In the genomic region with DNA sequence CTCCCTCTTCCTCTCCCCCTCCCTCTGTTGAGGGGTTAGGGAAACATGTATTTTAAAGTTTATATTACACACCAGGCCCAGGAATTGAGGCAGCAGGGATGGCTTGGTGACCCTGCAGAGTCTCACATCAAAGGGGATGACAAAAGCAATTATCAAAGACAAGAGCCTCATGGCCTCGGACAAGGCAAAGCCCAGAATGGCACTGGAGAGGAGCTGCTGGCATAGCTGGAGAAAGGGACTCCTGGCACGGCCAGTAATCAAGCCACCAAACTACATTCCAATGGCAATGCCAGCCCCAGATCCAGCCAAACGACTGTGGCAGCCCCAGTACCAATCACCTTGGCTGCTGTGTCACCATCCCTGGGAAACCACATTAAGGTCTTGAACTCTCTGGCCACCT, we compare ENCODE assay signal across 22 mouse cellular contexts. TPM values are rescaled to one million over a fixed set of nuclear protein-coding genes. Genes with fewer than 3 reads are reported as not detected.
DNase-seq lines count a peak whose midpoint lies in the region; ATAC-seq and TF ChIP-seq lines count a peak whose summit lies in the region.
"Had no signal": no experiment of that assay in that cellular context is flagged by ENCODE, and none has a peak within 500 bp of the region (broad histone marks: within the 10 kb centered on the region; RNA-seq: fewer than 3 reads in every experiment).

No protein-coding gene starts in this region.

- no peak for ATAC-seq in forebrain, embryonic 12.5 days (ENCODE audit: low FRiP score)
- ATAC-seq: forebrain, embryonic 16.5 days had no signal

- no peak for TF ChIP-seq CTCF in thymus, adult 2 months (IDR thresholded peaks at IDR 0.05; ENCODE audit: borderline replicate concordance, control insufficient read depth, extremely low read depth, insufficient read depth, low read length, poor library complexity)
- TF ChIP-seq CTCF in bone marrow, adult 2 months (IDR thresholded peaks at IDR 0.05; ENCODE audit: control insufficient read depth, insufficient read depth, low read length), result no peak

- H3K9me3 ChIP-seq in forebrain, embryonic 10.5 days, result peaks cover 8% of the 10 kb centered on the region; the same call in 1 of the 2 replicates
- H3K9me3 ChIP-seq in forebrain, embryonic 12.5 days, result no peaks in the 10 kb centered on the region
- H3K9me3 ChIP-seq: embryonic facial prominence, embryonic 13.5 days; limb, embryonic 13.5 days; lung, embryonic 15.5 days; neural tube, embryonic 13.5 days; stomach, embryonic 15.5 days had no signal

- no peak for DNase-seq in forebrain, embryonic 10.5 days (ENCODE audit: extremely low spot score, low spot score)
- no peak for DNase-seq in thymus, adult 2 months
- no peak for DNase-seq in thymus, postnatal 14 days
- DNase-seq in retina, postnatal 1 day, result peak; percentile 74
- DNase-seq in layer of hippocampus, postnatal 10 days (ENCODE audit: low spot score in 2 of 2), result no peak
- DNase-seq: cerebellum, adult 2 months; cerebellum, postnatal 36 days; heart, postnatal 10 days; liver, embryonic 13.5 days; right cerebral cortex, postnatal 14 days; spleen, adult 18-20 months; thymus, adult 18-20 months had no signal

- H3K27me3 ChIP-seq in forebrain, embryonic 10.5 days (ENCODE audit: poor library complexity, severe bottlenecking), result no peaks in the 10 kb centered on the region
- no peaks in the 10 kb centered on the region for H3K27me3 ChIP-seq in forebrain, embryonic 12.5 days
- H3K27me3 ChIP-seq in thymus, adult 2 months (ENCODE audit: control insufficient read depth, insufficient read depth, low read length), result no peaks in the 10 kb centered on the region
- H3K27me3 ChIP-seq: embryonic facial prominence, embryonic 13.5 days; limb, embryonic 13.5 days; liver, embryonic 13.5 days; lung, embryonic 15.5 days; neural tube, embryonic 13.5 days; stomach, embryonic 15.5 days had no signal

- 0 out of 2 replicates have a peak overlapping the region, but pooled peaks have one; percentile 30 for H3K27ac ChIP-seq in forebrain, embryonic 10.5 days
- no peak overlapping the region for H3K27ac ChIP-seq in forebrain, embryonic 12.5 days
- H3K27ac ChIP-seq in thymus, adult 2 months (ENCODE audit: control insufficient read depth, insufficient read depth, low read length), result peak overlapping the region; percentile 49; the same call in 1 of the 2 replicates
- H3K27ac ChIP-seq in bone marrow, adult 2 months (ENCODE audit: control insufficient read depth, insufficient read depth, low read depth, low read length, poor library complexity), result peak overlapping the region; percentile 4
- H3K27ac ChIP-seq: embryonic facial prominence, embryonic 13.5 days; hindbrain, embryonic 14.5 days; limb, embryonic 13.5 days; liver, embryonic 13.5 days; lung, embryonic 15.5 days; neural tube, embryonic 13.5 days; stomach, embryonic 15.5 days had no signal

- H3K4me2 ChIP-seq in forebrain, embryonic 12.5 days, result no peak overlapping the region
- H3K4me2 ChIP-seq: embryonic facial prominence, embryonic 13.5 days; hindbrain, embryonic 14.5 days; limb, embryonic 13.5 days; liver, embryonic 13.5 days; lung, embryonic 15.5 days; midbrain, embryonic 11.5 days; neural tube, embryonic 13.5 days; stomach, embryonic 15.5 days had no signal

- no peak overlapping the region for H3K9ac ChIP-seq in forebrain, embryonic 12.5 days
- H3K9ac ChIP-seq: embryonic facial prominence, embryonic 13.5 days; hindbrain, embryonic 14.5 days; limb, embryonic 13.5 days; liver, embryonic 13.5 days; lung, embryonic 15.5 days; neural tube, embryonic 13.5 days; stomach, embryonic 15.5 days had no signal

- no peaks in the 10 kb centered on the region for H3K36me3 ChIP-seq in forebrain, embryonic 10.5 days (replicated peaks)
- H3K36me3 ChIP-seq in forebrain, embryonic 12.5 days (replicated peaks), result no peaks in the 10 kb centered on the region
- no peaks in the 10 kb centered on the region for H3K36me3 ChIP-seq in thymus, adult 2 months (ENCODE audit: control insufficient read depth, insufficient read depth, low read length)
- H3K36me3 ChIP-seq: embryonic facial prominence, embryonic 13.5 days; limb, embryonic 13.5 days; liver, embryonic 13.5 days; lung, embryonic 15.5 days; neural tube, embryonic 13.5 days; stomach, embryonic 15.5 days had no signal

- WGBS in forebrain, embryonic 10.5 days, result 55% methylated on average over 3 of the region's 3 CpGs
- WGBS in forebrain, embryonic 12.5 days, result 65% methylated on average over 3 of the region's 3 CpGs
- WGBS in thymus, adult 2 months, result 45% methylated on average over 3 of the region's 3 CpGs
- 56% methylated on average over 3 of the region's 3 CpGs for WGBS in bone marrow, adult 2 months

- peaks cover 22% of the 10 kb centered on the region for H3K4me1 ChIP-seq in forebrain, embryonic 10.5 days
- H3K4me1 ChIP-seq in forebrain, embryonic 12.5 days, result 0 out of 2 replicates have a peak, but pooled peaks cover 3% of the 10 kb centered on the region
- H3K4me1 ChIP-seq in thymus, adult 2 months (replicated peaks; ENCODE audit: control insufficient read depth, insufficient read depth, low read length), result peaks cover 31% of the 10 kb centered on the region
- peaks cover 7% of the 10 kb centered on the region; the same call in 1 of the 2 replicates for H3K4me1 ChIP-seq in bone marrow, adult 2 months (ENCODE audit: control insufficient read depth, insufficient read depth, low read length)
- H3K4me1 ChIP-seq: stomach, embryonic 15.5 days had no signal

- no peak overlapping the region for H3K4me3 ChIP-seq in forebrain, embryonic 10.5 days
- H3K4me3 ChIP-seq in forebrain, embryonic 12.5 days (replicated peaks), result no peak overlapping the region
- H3K4me3 ChIP-seq in thymus, adult 2 months (ENCODE audit: control insufficient read depth, insufficient read depth, low read length), result no peak overlapping the region
- H3K4me3 ChIP-seq in bone marrow, adult 2 months (replicated peaks; ENCODE audit: control insufficient read depth, low read depth, low read length), result no peak overlapping the region
- H3K4me3 ChIP-seq: embryonic facial prominence, embryonic 13.5 days; limb, embryonic 13.5 days; liver, embryonic 13.5 days; lung, embryonic 15.5 days; neural tube, embryonic 13.5 days; stomach, embryonic 15.5 days had no signal

- TF ChIP-seq POLR2A in thymus, adult 2 months (IDR thresholded peaks at IDR 0.05; ENCODE audit: control insufficient read depth, extremely low read depth, insufficient read depth, low read length, poor library complexity), result no peak
- TF ChIP-seq POLR2A in bone marrow, adult 2 months (IDR thresholded peaks at IDR 0.05; ENCODE audit: borderline replicate concordance, control insufficient read depth, low read depth, low read length), result no peak

RNA-seq across cellular contexts. Expression of gene Zmynd8, which starts 26.3 kb away (rescaled TPM):
- polyA plus RNA-seq in forebrain, embryonic 10.5 days (2016; fragmentation: Nextera tagmentation; extraction: Ambion mirVana), result 60.2 and 64.4 TPM in 2 replicates
- polyA plus RNA-seq in forebrain, embryonic 12.5 days (2016; fragmentation: Nextera tagmentation; extraction: Ambion mirVana), result 67.6 and 71.5 TPM in 2 replicates
- 30.3 and 30.9 TPM in 2 replicates for polyA plus RNA-seq in thymus, adult 2 months (2012; rRNA removed)
- 34.1 and 75.2 TPM in 2 replicates for polyA plus RNA-seq in bone marrow, adult 2 months (2011; ENCODE audit: insufficient read depth, insufficient read length, low replicate concordance, missing spikeins)
- 100 to 1,000 TPM; 112 to 116 TPM for total RNA-seq in layer of hippocampus, postnatal 10 days (2021)
